In genomic region chr1:134516491-134517198, GRCm38 (mm10) we compare ENCODE assay signal across 11 mouse cellular contexts. TPM values are rescaled to one million over a fixed set of nuclear protein-coding genes. Genes with fewer than 3 reads are reported as not detected.
A peak's percentile ranks its signal among the peaks of the same experiment; 100 is the strongest.
DNase-seq lines count a peak whose midpoint lies in the region; ATAC-seq lines count a peak whose summit lies in the region.
"Had no signal": no experiment of that assay in that cellular context is flagged by ENCODE, and none has a peak within 500 bp of the region (broad histone marks: within the 10 kb centered on the region; RNA-seq: fewer than 3 reads in every experiment).

No protein-coding gene starts in this region.

- no peak for DNase-seq in heart, adult 9 months (ENCODE audit: low spot score in 2 of 2)
- peak; percentile 42 for DNase-seq in embryo, embryonic 9.5 days (ENCODE audit: extremely low spot score)
- DNase-seq in left cerebral cortex, adult 9 months (ENCODE audit: low spot score in 2 of 2) = no peak
- DNase-seq in thymus, postnatal 14 days = no peak
- no peak for DNase-seq in right cerebral cortex, postnatal 10 days (ENCODE audit: low spot score in 2 of 2)
- DNase-seq: thymus, postnatal 4 days had no signal

- H3K9ac ChIP-seq in heart, embryonic 13.5 days = peak overlapping the region; percentile 61
- H3K9ac ChIP-seq in hindbrain, embryonic 16.5 days (ENCODE audit: low read depth, low read length) = no peak overlapping the region
- H3K9ac ChIP-seq in midbrain, embryonic 12.5 days (replicated peaks) = no peak overlapping the region

- H3K27ac ChIP-seq in heart, embryonic 13.5 days (replicated peaks) = peak overlapping the region; percentile 84
- H3K27ac ChIP-seq in hindbrain, embryonic 16.5 days (ENCODE audit: low read depth, low read length) = no peak overlapping the region; the same call in 1 of the 2 replicates
- peak overlapping the region; percentile 56 for H3K27ac ChIP-seq in midbrain, embryonic 12.5 days (replicated peaks)

- no peaks in the 10 kb centered on the region for H3K9me3 ChIP-seq in heart, embryonic 13.5 days
- no peaks in the 10 kb centered on the region for H3K9me3 ChIP-seq in hindbrain, embryonic 16.5 days (ENCODE audit: control insufficient read depth, low read length)
- no peaks in the 10 kb centered on the region for H3K9me3 ChIP-seq in midbrain, embryonic 12.5 days

- peaks cover 47% of the 10 kb centered on the region for H3K4me1 ChIP-seq in heart, embryonic 13.5 days
- peaks cover 12% of the 10 kb centered on the region for H3K4me1 ChIP-seq in hindbrain, embryonic 16.5 days (ENCODE audit: control insufficient read depth, insufficient read depth, low read depth, low read length)
- peaks cover 31% of the 10 kb centered on the region for H3K4me1 ChIP-seq in midbrain, embryonic 12.5 days

- ATAC-seq in heart, embryonic 13.5 days (ENCODE audit: extremely low read depth, insufficient number of reproducible peaks, low FRiP score, low TSS enrichment) = peak; percentile 27; the same call in 1 of the 2 replicates
- peak; percentile 21; the same call in 1 of the 2 replicates for ATAC-seq in hindbrain, embryonic 16.5 days
- 0 out of 2 replicates have a peak, but pooled peaks have one; percentile 52 for ATAC-seq in midbrain, embryonic 12.5 days (ENCODE audit: low FRiP score, low read depth)

- peak overlapping the region; percentile 25 for H3K4me2 ChIP-seq in heart, embryonic 13.5 days
- no peak overlapping the region for H3K4me2 ChIP-seq in hindbrain, embryonic 16.5 days (ENCODE audit: low read length)
- H3K4me2 ChIP-seq in midbrain, embryonic 12.5 days (replicated peaks) = no peak overlapping the region

- no peak overlapping the region for H3K4me3 ChIP-seq in heart, embryonic 13.5 days
- H3K4me3 ChIP-seq in hindbrain, embryonic 16.5 days (ENCODE audit: low read length) = no peak overlapping the region
- no peak overlapping the region for H3K4me3 ChIP-seq in midbrain, embryonic 12.5 days
- H3K4me3 ChIP-seq: myocyte had no signal

- peaks cover 26% of the 10 kb centered on the region for H3K27me3 ChIP-seq in heart, embryonic 13.5 days (replicated peaks)
- peaks cover 3% of the 10 kb centered on the region for H3K27me3 ChIP-seq in hindbrain, embryonic 16.5 days (replicated peaks; ENCODE audit: control insufficient read depth, insufficient read depth, low read length)
- H3K27me3 ChIP-seq in midbrain, embryonic 12.5 days = peaks cover 38% of the 10 kb centered on the region
- H3K27me3 ChIP-seq: CH12.LX had no signal

- WGBS in heart, embryonic 13.5 days = 26% methylated on average over 4 of the region's 4 CpGs
- 26% methylated on average over 4 of the region's 4 CpGs for WGBS in hindbrain, embryonic 16.5 days
- WGBS in midbrain, embryonic 12.5 days = 6% methylated on average over 4 of the region's 4 CpGs

- H3K36me3 ChIP-seq in heart, embryonic 13.5 days = no peaks in the 10 kb centered on the region
- no peaks in the 10 kb centered on the region for H3K36me3 ChIP-seq in hindbrain, embryonic 16.5 days (ENCODE audit: control insufficient read depth, insufficient read depth, low read length)
- H3K36me3 ChIP-seq in midbrain, embryonic 12.5 days = no peaks in the 10 kb centered on the region

RNA-seq across cellular contexts. Expression of gene Rabif, which starts 22.2 kb away (rescaled TPM):
- 28.5 and 29.2 TPM in 2 replicates for polyA plus RNA-seq in heart, embryonic 13.5 days (2015; fragmentation: Nextera tagmentation; extraction: Ambion mirVana)
- 78.8 and 81.5 TPM in 2 replicates for polyA plus RNA-seq in hindbrain, embryonic 16.5 days (2015; fragmentation: Nextera tagmentation; extraction: Ambion mirVana)
- 42.6 and 45.6 TPM in 2 replicates for polyA plus RNA-seq in midbrain, embryonic 12.5 days (2016; fragmentation: Nextera tagmentation; extraction: Ambion mirVana)

RNA-seq across cellular contexts. Expression of gene Mgat4e, which starts 32.8 kb away (rescaled TPM):
- not detected in 2 replicates for polyA plus RNA-seq in heart, embryonic 13.5 days (2015; fragmentation: Nextera tagmentation; extraction: Ambion mirVana)
- not detected in 2 replicates for polyA plus RNA-seq in hindbrain, embryonic 16.5 days (2015; fragmentation: Nextera tagmentation; extraction: Ambion mirVana)
- not detected in 2 replicates for polyA plus RNA-seq in midbrain, embryonic 12.5 days (2016; fragmentation: Nextera tagmentation; extraction: Ambion mirVana)
- polyA plus RNA-seq: myocyte had no signal

RNA-seq across cellular contexts. Expression of gene Kdm5b, which starts 43.3 kb away (rescaled TPM):
- polyA plus RNA-seq in heart, embryonic 13.5 days (2015; fragmentation: Nextera tagmentation; extraction: Ambion mirVana) = 28.9 and 29.6 TPM in 2 replicates
- polyA plus RNA-seq in hindbrain, embryonic 16.5 days (2015; fragmentation: Nextera tagmentation; extraction: Ambion mirVana) = 49.9 and 58.9 TPM in 2 replicates
- 102 and 111 TPM in 2 replicates for polyA plus RNA-seq in midbrain, embryonic 12.5 days (2016; fragmentation: Nextera tagmentation; extraction: Ambion mirVana)
